Mouse (Mus musculus): ENCODE data around the gene Eml4. TPM values are rescaled to one million over a fixed set of nuclear protein-coding genes. Genes with fewer than 3 reads are reported as not detected.
A peak's percentile ranks its signal among the peaks of the same experiment; 100 is the strongest.

Eml4 gene
- polyA plus RNA-seq, 1 experiment from 2014 or later, result 4.7 TPM

DNA sequence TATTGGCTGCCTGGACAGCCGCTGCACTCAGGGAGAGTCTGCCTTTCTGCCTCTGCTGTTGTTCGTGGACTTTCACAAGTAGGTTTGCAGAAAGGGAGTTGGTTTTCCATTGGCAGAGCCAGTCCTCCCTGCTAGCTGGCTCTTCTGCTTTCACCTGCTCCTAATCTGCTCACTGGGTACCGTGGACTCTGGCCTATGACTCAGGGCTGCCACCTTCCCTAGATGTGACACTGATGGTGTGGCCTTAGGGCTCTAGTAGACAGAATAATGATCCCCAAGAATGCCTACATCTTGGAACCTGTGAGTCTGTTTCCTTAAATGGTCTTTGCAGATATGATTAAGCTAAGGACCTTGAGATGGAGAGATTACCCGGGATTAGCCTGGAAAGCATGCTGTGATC lies 42.3 kb upstream of the Eml4 start:
- Histone ChIP-seq H3K9me3 (ENCODE audit: low read length) (no peaks in the 10 kb centered on the region), H3K4me2 (ENCODE audit: low read depth, low read length) (no peak overlapping the region), H3K27me3 (ENCODE audit: insufficient read depth, low read length) (no peaks in the 10 kb centered on the region), H3K9ac (replicated peaks) (no peak overlapping the region), H3K4me3 (ENCODE audit: low read depth, low read length) (no peak overlapping the region), H3K36me3 (replicated peaks; ENCODE audit: insufficient read depth, low read length) (no peaks in the 10 kb centered on the region), H3K4me1 (ENCODE audit: insufficient read depth) (peaks cover 30% of the 10 kb centered on the region), H3K27ac (ENCODE audit: low read depth) (no peak overlapping the region)
- 44% methylated on average over 4 of the region's 4 CpGs for WGBS (ENCODE audit: insufficient replicate concordance)
- TF ChIP-seq EP300 (IDR thresholded peaks at IDR 0.05; ENCODE audit: low read depth), result no peak
- no peak for TF ChIP-seq CTCF (IDR thresholded peaks at IDR 0.05; ENCODE audit: low read depth)
- DNase-seq (no peak), ATAC-seq (peak; percentile 47)

DNA sequence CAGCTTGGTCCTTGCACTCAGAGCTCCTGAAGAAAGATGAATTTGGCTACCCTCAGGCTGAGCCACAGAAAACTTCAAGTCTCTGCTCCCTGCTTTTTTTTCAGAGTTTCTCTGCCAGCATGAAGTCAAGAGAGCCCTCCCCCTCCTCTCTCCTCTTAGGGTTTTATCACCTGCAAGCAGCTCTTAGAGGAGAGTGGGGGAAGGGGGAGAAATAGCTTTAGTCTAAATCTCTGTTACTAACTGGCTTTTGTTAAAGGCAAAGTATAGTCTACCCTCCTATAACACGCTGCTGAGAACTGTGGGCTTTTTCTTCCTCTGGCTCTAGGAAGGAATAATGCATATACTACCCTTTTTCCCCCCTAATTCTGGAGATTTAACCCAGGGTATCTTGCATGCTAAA lies 41.5 kb upstream of the Eml4 start:
- Histone ChIP-seq H3K9me3 (ENCODE audit: low read length) (no peaks in the 10 kb centered on the region), H3K9ac (replicated peaks) (no peak overlapping the region), H3K4me2 (ENCODE audit: low read depth, low read length) (no peak overlapping the region), H3K4me3 (ENCODE audit: low read depth, low read length) (no peak overlapping the region), H3K4me1 (ENCODE audit: insufficient read depth) (peaks cover 30% of the 10 kb centered on the region), H3K36me3 (replicated peaks; ENCODE audit: insufficient read depth, low read length) (no peaks in the 10 kb centered on the region), H3K27me3 (ENCODE audit: insufficient read depth, low read length) (no peaks in the 10 kb centered on the region), H3K27ac (ENCODE audit: low read depth) (no peak overlapping the region)
- DNase-seq (no peak), ATAC-seq (no peak)
- TF ChIP-seq EP300 (IDR thresholded peaks at IDR 0.05; ENCODE audit: low read depth) (no peak), CTCF (IDR thresholded peaks at IDR 0.05; ENCODE audit: low read depth) (no peak)
- WGBS (ENCODE audit: insufficient replicate concordance), result 38% methylated on average over 1 of the region's 1 CpGs

DNA sequence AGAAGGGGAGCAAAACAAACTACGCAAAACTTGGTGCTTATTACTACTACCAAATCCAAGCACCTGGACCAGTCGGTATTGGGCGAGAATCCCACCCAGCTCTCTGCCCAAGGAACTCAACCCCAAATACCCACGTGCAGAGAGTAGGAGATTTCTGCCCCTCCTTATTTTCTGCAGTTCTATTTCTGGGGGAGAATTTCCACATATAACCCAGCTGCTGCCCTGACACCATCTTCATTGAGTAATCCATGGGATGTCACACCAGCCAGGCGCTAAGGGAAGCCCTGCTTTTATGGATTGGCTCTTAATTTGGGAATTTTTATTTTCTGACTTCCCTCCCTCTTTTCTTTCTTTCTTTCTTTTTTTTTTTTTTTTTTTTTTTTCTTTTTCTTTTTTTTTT lies 38.9 kb upstream of the Eml4 start:
- Histone ChIP-seq H3K4me2 (ENCODE audit: low read depth, low read length) (no peak overlapping the region), H3K4me1 (ENCODE audit: insufficient read depth) (peaks cover 28% of the 10 kb centered on the region), H3K9ac (replicated peaks) (no peak overlapping the region), H3K4me3 (ENCODE audit: low read depth, low read length) (no peak overlapping the region), H3K27me3 (ENCODE audit: insufficient read depth, low read length) (no peaks in the 10 kb centered on the region), H3K9me3 (ENCODE audit: low read length) (no peaks in the 10 kb centered on the region), H3K27ac (ENCODE audit: low read depth) (no peak overlapping the region), H3K36me3 (replicated peaks; ENCODE audit: insufficient read depth, low read length) (no peaks in the 10 kb centered on the region)
- no peak for ATAC-seq
- WGBS (ENCODE audit: insufficient replicate concordance), result 72% methylated on average over 5 of the region's 5 CpGs
- no peak for DNase-seq
- TF ChIP-seq CTCF (IDR thresholded peaks at IDR 0.05; ENCODE audit: low read depth), result no peak
- no peak for TF ChIP-seq EP300 (IDR thresholded peaks at IDR 0.05; ENCODE audit: low read depth)

DNA sequence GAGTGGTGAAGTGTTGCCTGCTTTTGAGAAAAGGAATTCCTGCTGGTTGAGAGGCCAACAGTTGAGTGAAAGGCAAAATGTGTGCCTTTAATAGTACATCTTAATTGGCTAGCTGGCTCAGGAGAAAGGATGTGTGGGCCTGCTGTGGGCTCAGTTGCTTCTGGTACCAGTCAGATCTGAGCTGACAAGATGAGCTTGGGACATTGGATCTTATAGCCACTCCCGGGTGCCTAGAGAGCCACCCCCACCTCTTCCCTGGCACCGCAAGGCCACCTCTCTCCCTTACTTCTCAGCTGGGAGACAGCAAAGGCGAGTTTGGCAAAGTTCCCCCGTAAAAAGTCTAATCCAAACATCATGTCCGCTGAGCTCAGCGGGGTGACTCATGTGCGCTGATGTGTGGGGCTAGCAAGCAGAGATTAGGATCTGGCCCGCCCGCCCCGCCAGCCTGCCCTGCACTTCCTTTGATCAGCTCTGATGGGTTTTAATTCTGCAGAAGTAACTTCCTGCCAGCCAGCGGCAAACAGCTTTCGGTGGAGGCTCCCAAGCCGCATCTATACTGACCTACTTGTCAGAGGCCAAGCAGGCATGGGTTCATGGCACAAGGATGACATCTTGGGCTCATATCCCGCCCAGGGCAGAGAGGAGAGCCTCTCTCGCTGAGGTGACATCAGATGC lies 38.4 kb upstream of the Eml4 start:
- H3K4me2 ChIP-seq (ENCODE audit: low read depth, low read length), result peak overlapping the region; percentile 42
- H3K4me1 ChIP-seq (ENCODE audit: insufficient read depth), result peaks cover 22% of the 10 kb centered on the region
- H3K4me3 ChIP-seq (ENCODE audit: low read depth, low read length), result no peak overlapping the region
- WGBS (ENCODE audit: insufficient replicate concordance), result 6% methylated on average over 15 of the region's 15 CpGs
- H3K9ac ChIP-seq (replicated peaks), result peak overlapping the region; percentile 21
- no peaks in the 10 kb centered on the region for H3K27me3 ChIP-seq (ENCODE audit: insufficient read depth, low read length)
- ATAC-seq (peak; percentile 35), DNase-seq (peak; percentile 58)
- TF ChIP-seq CTCF (IDR thresholded peaks at IDR 0.05; ENCODE audit: low read depth) (no peak), EP300 (IDR thresholded peaks at IDR 0.05; ENCODE audit: low read depth) (no peak)
- H3K27ac ChIP-seq (ENCODE audit: low read depth), result no peak overlapping the region
- no peaks in the 10 kb centered on the region for H3K9me3 ChIP-seq (ENCODE audit: low read length)
- H3K36me3 ChIP-seq (replicated peaks; ENCODE audit: insufficient read depth, low read length), result no peaks in the 10 kb centered on the region

DNA sequence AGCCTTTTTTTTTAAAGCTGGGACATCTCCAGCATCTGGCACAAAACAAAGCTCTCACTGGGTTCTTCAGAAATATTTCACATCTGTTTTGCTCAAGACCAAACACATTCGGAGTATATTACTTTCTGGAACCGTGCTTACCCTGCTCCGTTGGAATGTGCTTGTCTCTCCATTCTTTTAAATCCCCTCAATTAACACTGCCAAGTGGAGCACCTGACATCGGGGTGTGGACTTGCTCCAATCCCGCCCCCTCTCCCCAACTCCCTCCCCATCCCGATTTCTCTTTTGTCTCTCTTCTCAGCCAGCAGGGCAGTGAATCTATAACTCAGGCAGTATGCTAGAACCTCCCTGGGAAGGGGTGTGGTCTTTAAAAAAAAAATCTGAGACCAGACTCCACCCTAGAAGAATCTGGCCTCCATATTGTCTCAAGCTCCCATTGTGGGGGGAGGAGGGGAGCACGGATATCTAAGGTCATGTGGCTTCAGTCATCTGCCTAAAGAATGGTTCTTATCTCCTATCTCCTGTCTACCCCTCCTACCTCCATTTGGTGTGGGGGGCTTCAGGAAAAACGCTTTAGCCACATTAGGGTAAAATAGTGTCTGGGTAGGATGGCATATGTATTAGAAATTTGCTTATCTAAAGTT lies 37.6 kb upstream of the Eml4 start:
- Histone ChIP-seq H3K9ac (replicated peaks) (no peak overlapping the region), H3K4me2 (ENCODE audit: low read depth, low read length) (no peak overlapping the region), H3K9me3 (ENCODE audit: low read length) (no peaks in the 10 kb centered on the region), H3K36me3 (replicated peaks; ENCODE audit: insufficient read depth, low read length) (no peaks in the 10 kb centered on the region), H3K27me3 (ENCODE audit: insufficient read depth, low read length) (no peaks in the 10 kb centered on the region), H3K4me3 (ENCODE audit: low read depth, low read length) (no peak overlapping the region), H3K27ac (ENCODE audit: low read depth) (no peak overlapping the region), H3K4me1 (ENCODE audit: insufficient read depth) (peaks cover 17% of the 10 kb centered on the region)
- no peak for ATAC-seq
- DNase-seq, result no peak
- no peak for TF ChIP-seq EP300 (IDR thresholded peaks at IDR 0.05; ENCODE audit: low read depth)
- TF ChIP-seq CTCF (IDR thresholded peaks at IDR 0.05; ENCODE audit: low read depth), result no peak
- 41% methylated on average over 8 of the region's 8 CpGs for WGBS (ENCODE audit: insufficient replicate concordance)

DNA sequence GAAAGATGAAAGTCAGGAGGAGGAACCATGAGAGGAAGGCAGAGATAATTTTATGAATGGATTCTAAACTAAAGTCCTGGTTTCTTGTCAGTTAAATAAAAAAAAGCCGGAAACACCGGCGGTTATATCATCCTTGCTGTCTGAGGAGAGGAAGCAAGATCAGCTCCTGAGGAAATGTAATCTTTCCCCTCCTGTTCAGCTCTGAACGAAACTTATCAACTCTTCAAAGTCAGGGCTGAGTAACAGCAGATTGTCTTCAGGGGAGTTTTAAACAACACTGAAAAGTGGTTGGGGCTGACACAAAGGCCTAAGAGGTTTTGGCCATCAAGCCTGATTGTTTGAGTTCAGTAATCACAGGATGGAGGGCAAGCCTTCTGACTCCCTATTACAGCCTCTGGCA lies 35.3 kb upstream of the Eml4 start:
- H3K9ac ChIP-seq (replicated peaks), result no peak overlapping the region
- no peaks in the 10 kb centered on the region for H3K36me3 ChIP-seq (replicated peaks; ENCODE audit: insufficient read depth, low read length)
- TF ChIP-seq EP300 (IDR thresholded peaks at IDR 0.05; ENCODE audit: low read depth) (0 out of 2 replicates have a peak, but pooled peaks have one; percentile 12), CTCF (IDR thresholded peaks at IDR 0.05; ENCODE audit: low read depth) (no peak)
- H3K4me1 ChIP-seq (ENCODE audit: insufficient read depth), result peaks cover 6% of the 10 kb centered on the region; the same call in 1 of the 2 replicates
- 22% methylated on average over 4 of the region's 4 CpGs for WGBS (ENCODE audit: insufficient replicate concordance)
- no peaks in the 10 kb centered on the region for H3K9me3 ChIP-seq (ENCODE audit: low read length)
- no peak overlapping the region for H3K4me2 ChIP-seq (ENCODE audit: low read depth, low read length)
- ATAC-seq (no peak), DNase-seq (no peak)
- no peak overlapping the region for H3K4me3 ChIP-seq (ENCODE audit: low read depth, low read length)
- H3K27me3 ChIP-seq (ENCODE audit: insufficient read depth, low read length), result no peaks in the 10 kb centered on the region
- no peak overlapping the region for H3K27ac ChIP-seq (ENCODE audit: low read depth)
